Mouse (Mus musculus) myocyte (in vitro differentiated cells): ENCODE results near the gene Akap13. TPM values are rescaled to one million over a fixed set of nuclear protein-coding genes. Genes with fewer than 3 reads are reported as not detected.
"Not testable (repeated sequence)": the region's sequence is repeated elsewhere in the genome, so short reads cannot be mapped to it uniquely, and the experiment has no call there.

Source experiments
- H3K27me3 ChIP-seq: one replicate; pipeline ENCODE4 v1.6.1; 2011; ENCODE audit not compliant: control insufficient read depth, insufficient read depth, insufficient read length
- H3K36me3 ChIP-seq: one replicate; pipeline ENCODE4 v1.6.1; 2011; ENCODE audit not compliant: control insufficient read depth, insufficient read depth
- H3K4me2 ChIP-seq: one replicate; pipeline ENCODE4 v1.6.1; 2011; ENCODE audit warnings: low read depth, control low read depth
- H3K4me3 ChIP-seq: one replicate; pipeline ENCODE4 v1.5.1; 2011; ENCODE audit warnings: mild to moderate bottlenecking, control low read depth, moderate library complexity
- H3K79me2 ChIP-seq: one replicate; pipeline ENCODE4 v1.6.1; 2011; ENCODE audit not compliant: control insufficient read depth, insufficient read depth
- H3ac ChIP-seq: one replicate; pipeline ENCODE4 v1.6.1; 2011; ENCODE audit not compliant: control insufficient read depth, insufficient read length
- CEBPB ChIP-seq: IDR thresholded peaks from 2 replicates; pipeline ENCODE4 v1.6.1; 2011; ENCODE audit warnings: mild to moderate bottlenecking, moderate library complexity; ENCODE audit not compliant: poor library complexity, insufficient read depth, severe bottlenecking
- E2F4 ChIP-seq: IDR thresholded peaks from one replicate; pipeline ENCODE4 v1.6.1; 2011; ENCODE audit warnings: mild to moderate bottlenecking, control low read depth, moderate library complexity; ENCODE audit not compliant: insufficient read depth
- MAX ChIP-seq: IDR thresholded peaks from one replicate; pipeline ENCODE4 v1.6.1; 2011; ENCODE audit warnings: low read depth, mild to moderate bottlenecking, control low read depth
- MYOD1 ChIP-seq, 3 experiments: IDR thresholded peaks; one replicate each; pipeline ENCODE4 v1.6.1; 2011; ENCODE audit warnings: control low read depth in 2 of 3, low read depth in 2 of 3, mild to moderate bottlenecking in 2 of 3, moderate library complexity in 1 of 3; ENCODE audit not compliant: insufficient read length in 2 of 3, control insufficient read depth in 1 of 3
- MYOG ChIP-seq, 3 experiments: IDR thresholded peaks; one replicate each; pipeline ENCODE4 v1.6.1; 2011; ENCODE audit warnings: control low read depth in 2 of 3, low read depth in 2 of 3, mild to moderate bottlenecking in 2 of 3; ENCODE audit not compliant: insufficient read length in 2 of 3, control insufficient read depth in 1 of 3, insufficient read depth in 1 of 3
- POLR2A ChIP-seq: IDR thresholded peaks from one replicate; pipeline ENCODE4 v1.6.1; 2011; ENCODE audit warnings: low read depth, mild to moderate bottlenecking, control low read depth, moderate library complexity; ENCODE audit not compliant: insufficient read length
- POLR2AphosphoS2 ChIP-seq: IDR thresholded peaks from one replicate; pipeline ENCODE4 v1.6.1; 2011; ENCODE audit warnings: low read depth, control low read depth; ENCODE audit not compliant: insufficient read length
- REST ChIP-seq: IDR thresholded peaks from one replicate; pipeline ENCODE4 v1.6.1; 2011; ENCODE audit warnings: mild to moderate bottlenecking, control low read depth, moderate library complexity; ENCODE audit not compliant: insufficient read depth, insufficient read length
- SRF ChIP-seq: IDR thresholded peaks from one replicate; pipeline ENCODE4 v1.6.1; 2011; ENCODE audit warnings: low read depth; ENCODE audit not compliant: control insufficient read depth, insufficient read length
- TCF12 ChIP-seq: IDR thresholded peaks from one replicate; pipeline ENCODE4 v1.6.1; 2011; ENCODE audit warnings: mild to moderate bottlenecking, control low read depth; ENCODE audit not compliant: poor library complexity, insufficient read depth, severe bottlenecking
- TCF3 ChIP-seq: IDR thresholded peaks from one replicate; pipeline ENCODE4 v1.6.1; 2011; ENCODE audit warnings: low read depth, control low read depth; ENCODE audit not compliant: insufficient read length
- USF1 ChIP-seq: IDR thresholded peaks from one replicate; pipeline ENCODE4 v1.6.1; 2011; ENCODE audit warnings: low read depth, mild to moderate bottlenecking, control low read depth, moderate library complexity
- polyA plus RNA-seq: library from polyadenylated mRNA; unstranded; fragments of >200 nt; fragmentation: generic; extraction: Trizol; gene quantifications from one replicate; pipeline ENCODE4 v1.2.1, GENCODE M21; 2012; ENCODE audit warnings: missing spikeins

Gene Akap13
- polyA plus RNA-seq, 1 experiment: 13.9 TPM

DNA sequence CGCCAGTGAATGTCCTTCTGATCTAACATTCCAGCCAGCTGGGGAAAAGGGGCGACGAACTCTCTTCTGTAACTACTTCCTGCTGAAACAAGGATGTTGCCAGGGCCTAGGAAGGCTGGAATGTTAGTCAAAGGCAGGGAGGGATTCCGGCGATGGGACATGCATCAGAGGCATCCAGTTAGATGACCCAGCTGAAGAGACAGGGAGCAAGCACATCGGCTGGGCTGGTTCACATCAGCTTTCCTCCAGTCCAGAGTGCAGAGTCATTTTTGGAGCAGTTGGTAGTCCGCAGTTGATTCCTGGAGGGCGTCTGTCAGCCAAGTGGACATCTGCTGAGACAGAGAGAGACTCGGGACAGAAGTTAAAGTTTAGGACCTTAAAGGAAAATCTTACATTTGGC lies 314.6 kb downstream of the Akap13 start:
- Histone ChIP-seq H3K79me2 (no peaks in the 10 kb centered on the region), H3K36me3 (no peaks in the 10 kb centered on the region), H3ac (no peak overlapping the region), H3K4me3 (no peak overlapping the region), H3K4me2 (no peak overlapping the region), H3K27me3 (no peaks in the 10 kb centered on the region)
- TF ChIP-seq MAX (no peak), MYOG (IDR thresholded peaks at IDR 0.05; ENCODE audit: control insufficient read depth in 1 of 3, insufficient read depth in 1 of 3, insufficient read length in 2 of 3, low read depth in 2 of 3) (no peak), REST (no peak), CEBPB (no peak), E2F4 (no peak), TCF12 (no peak), POLR2AphosphoS2 (no peak), MYOD1 (IDR thresholded peaks at IDR 0.05; ENCODE audit: control insufficient read depth in 1 of 3, insufficient read length in 2 of 3, low read depth in 2 of 3) (no peak)

DNA sequence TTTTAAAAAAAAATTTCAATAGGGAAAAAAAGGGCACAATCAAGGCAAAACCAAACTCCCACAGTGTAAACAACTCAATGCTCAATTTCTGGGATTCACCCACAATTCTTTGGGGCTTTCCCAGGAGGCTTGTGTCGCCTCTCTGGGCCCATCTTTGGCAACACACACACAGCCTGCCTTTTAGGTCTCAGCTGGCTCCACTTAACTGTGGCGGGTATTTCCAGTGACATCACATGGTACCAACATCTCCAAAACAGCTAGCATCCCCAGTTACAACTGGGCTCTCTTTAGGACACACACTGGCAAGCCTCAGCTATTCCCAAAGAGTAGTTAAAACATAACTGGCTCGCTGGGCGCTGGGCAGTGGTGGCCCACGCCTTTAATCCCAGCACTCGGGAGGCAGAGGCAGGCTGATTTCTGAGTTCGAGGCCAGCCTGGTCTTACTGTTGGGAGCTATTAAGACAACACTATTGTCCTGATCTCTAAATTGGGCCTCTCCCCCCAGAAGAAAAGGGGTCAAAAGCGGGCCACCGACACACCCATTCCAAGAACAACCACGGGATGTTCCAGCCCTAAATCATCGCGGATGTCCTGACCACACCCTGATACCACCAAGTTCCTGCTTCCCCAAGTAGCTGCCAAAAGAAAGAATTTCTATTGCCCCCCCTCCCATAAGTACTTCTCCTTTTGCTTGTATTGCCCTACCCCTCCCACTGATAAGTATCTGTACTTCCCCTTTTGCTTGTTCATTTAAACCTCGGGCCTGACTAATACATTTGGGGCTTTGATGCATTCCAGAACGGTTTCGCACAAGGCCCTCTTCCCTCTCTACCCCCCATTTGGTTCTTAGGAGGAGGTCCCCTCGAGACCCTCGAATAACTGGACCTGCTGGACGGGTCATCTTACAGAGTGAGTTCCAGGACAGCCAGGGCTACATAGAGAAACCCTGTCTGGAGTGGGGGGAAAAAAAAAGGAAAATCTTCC lies 319.1 kb downstream of the Akap13 start:
- H3K79me2 ChIP-seq, H3ac ChIP-seq, H3K27me3 ChIP-seq, H3K4me3 ChIP-seq: not testable (repeated sequence)
- Histone ChIP-seq H3K4me2 (peak overlapping the region; percentile 6), H3K36me3 (peaks cover 11% of the 10 kb centered on the region)

DNA sequence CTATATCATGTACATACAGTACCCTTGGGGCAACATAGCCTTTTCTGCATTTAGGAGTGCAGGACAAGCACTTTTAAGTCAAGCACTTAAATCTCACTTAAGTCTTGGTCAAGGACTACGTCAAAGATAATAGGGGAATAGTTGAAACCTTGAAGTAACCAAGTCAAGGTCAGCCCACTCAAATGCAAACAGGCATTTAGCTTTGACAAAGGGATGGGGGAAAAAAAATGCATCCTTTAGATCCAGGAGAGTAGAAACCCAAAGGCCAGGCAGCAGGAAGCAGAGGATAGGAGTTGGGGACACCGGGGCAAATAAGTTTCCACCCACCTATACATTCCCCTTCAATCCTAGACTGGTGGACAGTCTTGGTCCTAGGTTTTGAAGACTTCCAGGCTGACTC lies 322.7 kb downstream of the Akap13 start:
- TF ChIP-seq CEBPB (no peak), SRF (no peak), MYOG (IDR thresholded peaks at IDR 0.05; ENCODE audit: control insufficient read depth in 1 of 3, insufficient read depth in 1 of 3, insufficient read length in 2 of 3, low read depth in 2 of 3) (no peak), E2F4 (no peak), TCF12 (no peak), USF1 (no peak)
- H3K4me2 ChIP-seq: no peak overlapping the region
- H3K27me3 ChIP-seq: no peaks in the 10 kb centered on the region
- H3K4me3 ChIP-seq: no peak overlapping the region
- peaks cover 11% of the 10 kb centered on the region for H3K36me3 ChIP-seq
- no peaks in the 10 kb centered on the region for H3K79me2 ChIP-seq
- H3ac ChIP-seq: no peak overlapping the region

DNA sequence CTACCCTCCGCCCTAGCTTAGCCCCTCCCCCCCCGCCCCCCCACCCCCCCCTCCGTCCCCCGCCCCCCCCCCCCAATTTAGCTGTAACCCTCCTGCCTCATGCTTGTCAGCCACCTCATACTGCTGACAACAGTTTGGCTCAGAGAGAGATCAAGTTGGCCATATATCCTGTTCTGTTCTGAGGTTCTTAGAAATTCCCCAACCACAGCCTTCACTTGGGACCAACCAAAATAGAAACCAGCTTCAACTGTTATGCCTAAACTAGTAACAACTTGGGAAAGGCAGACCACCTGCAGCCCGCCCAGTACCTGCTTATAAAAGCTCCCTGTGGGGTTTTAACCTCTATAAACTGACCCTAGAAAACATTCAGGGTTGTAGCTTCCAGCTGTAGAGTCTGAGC lies 325.5 kb downstream of the Akap13 start:
- H3K79me2 ChIP-seq: no peaks in the 10 kb centered on the region
- peaks cover 11% of the 10 kb centered on the region for H3K36me3 ChIP-seq
- peak overlapping the region; percentile 61 for H3K4me3 ChIP-seq
- H3K4me2 ChIP-seq: peak overlapping the region; percentile 73
- no peaks in the 10 kb centered on the region for H3K27me3 ChIP-seq
- H3ac ChIP-seq: no peak overlapping the region
- no peak for TF ChIP-seq MAX
- TF ChIP-seq SRF: no peak
- no peak for TF ChIP-seq TCF3
- TF ChIP-seq E2F4: no peak
- TF ChIP-seq CEBPB: no peak
- no peak for TF ChIP-seq TCF12
- no peak for TF ChIP-seq POLR2A
- TF ChIP-seq USF1: no peak
- no peak for TF ChIP-seq POLR2AphosphoS2
- TF ChIP-seq REST: no peak
- TF ChIP-seq MYOD1 (IDR thresholded peaks at IDR 0.05; ENCODE audit: control insufficient read depth in 1 of 3, insufficient read length in 2 of 3, low read depth in 2 of 3): no peak
- TF ChIP-seq MYOG (IDR thresholded peaks at IDR 0.05; ENCODE audit: control insufficient read depth in 1 of 3, insufficient read depth in 1 of 3, insufficient read length in 2 of 3, low read depth in 2 of 3): no peak

DNA sequence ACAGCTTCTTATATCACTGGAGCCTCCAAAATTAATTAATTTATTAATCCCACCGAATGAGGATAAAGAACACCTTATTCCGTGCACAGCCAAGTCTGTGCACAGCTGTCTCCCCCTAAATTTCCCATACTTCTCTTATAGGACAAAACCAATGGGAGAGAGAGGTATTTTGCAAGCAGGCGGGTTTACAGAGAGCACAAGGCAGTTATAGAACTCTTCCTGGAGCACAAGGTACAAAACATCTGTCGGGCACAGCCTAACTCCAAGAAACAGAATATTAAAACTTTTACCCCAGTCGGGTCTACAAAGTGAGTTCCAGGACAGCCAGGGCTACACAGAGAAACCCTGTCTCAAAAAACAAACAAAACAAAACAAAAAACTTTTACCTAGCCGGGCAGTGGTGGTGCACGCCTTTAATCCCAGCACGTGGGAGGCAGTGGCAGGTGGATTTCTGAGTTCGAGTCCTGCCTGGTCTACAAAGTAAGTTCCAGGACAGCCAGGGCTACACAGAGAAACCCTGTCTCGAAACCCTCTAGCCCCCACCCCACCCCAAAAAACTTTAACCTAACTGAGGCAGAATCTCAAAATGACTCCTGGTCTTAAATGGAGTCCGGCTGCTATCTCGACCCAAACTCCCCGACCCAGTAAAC lies 326.1 kb downstream of the Akap13 start:
- TF ChIP-seq SRF (no peak), MYOG (IDR thresholded peaks at IDR 0.05; ENCODE audit: control insufficient read depth in 1 of 3, insufficient read depth in 1 of 3, insufficient read length in 2 of 3, low read depth in 2 of 3) (no peak), CEBPB (no peak), REST (no peak), POLR2A (no peak), POLR2AphosphoS2 (no peak), TCF12 (no peak), E2F4 (no peak), MYOD1 (IDR thresholded peaks at IDR 0.05; ENCODE audit: control insufficient read depth in 1 of 3, insufficient read length in 2 of 3, low read depth in 2 of 3) (no peak), TCF3 (no peak), USF1 (no peak), MAX (no peak)
- H3ac ChIP-seq: peak overlapping the region; percentile 80
- H3K4me2 ChIP-seq: peak overlapping the region; percentile 73
- no peaks in the 10 kb centered on the region for H3K27me3 ChIP-seq
- H3K79me2 ChIP-seq: no peaks in the 10 kb centered on the region
- peak overlapping the region; percentile 61 for H3K4me3 ChIP-seq
- peaks cover 11% of the 10 kb centered on the region for H3K36me3 ChIP-seq
